Mouse (Mus musculus): Measurements from ENCODE around the gene Aatk. TPM values are rescaled to one million over a fixed set of nuclear protein-coding genes. Genes with fewer than 3 reads are reported as not detected.

Gene Aatk
- polyA plus RNA-seq, 1 experiment = not detected

DNA sequence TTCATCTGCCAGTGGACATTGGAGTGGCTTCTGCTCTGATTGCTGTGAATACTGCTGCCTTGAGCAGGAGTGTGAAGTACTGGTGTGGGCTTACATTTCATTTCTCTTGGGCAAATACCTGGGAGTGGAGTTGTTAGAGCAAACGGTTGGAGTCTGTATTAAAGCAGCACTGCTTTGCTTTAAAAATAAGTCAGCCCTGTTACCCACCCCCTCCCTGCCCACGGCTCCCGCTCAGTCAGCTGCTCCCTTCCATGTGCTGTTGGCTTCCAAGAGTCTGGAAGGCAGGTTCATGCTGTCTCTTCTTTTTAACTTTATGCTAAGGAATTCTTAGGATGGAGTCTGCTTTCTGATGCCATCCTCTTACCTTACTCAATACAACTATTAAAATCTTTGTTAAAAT, 85.5 kb downstream of the Aatk start:
- Histone ChIP-seq H3K36me3 (ENCODE audit: control insufficient read depth, insufficient read depth) (peaks cover 96% of the 10 kb centered on the region), H3K27me3 (ENCODE audit: control insufficient read depth, insufficient read depth, insufficient read length) (no peaks in the 10 kb centered on the region), H3K4me3 (ENCODE audit: insufficient read depth, poor library complexity, severe bottlenecking) (no peak overlapping the region), H3ac (ENCODE audit: control insufficient read depth, insufficient read length, low read depth) (no peak overlapping the region), H3K79me2 (ENCODE audit: control insufficient read depth, insufficient read depth) (peaks cover 94% of the 10 kb centered on the region), H3K79me3 (ENCODE audit: low read depth) (peaks cover 31% of the 10 kb centered on the region)
- TF ChIP-seq FOSL1 (IDR thresholded peaks at IDR 0.05; ENCODE audit: insufficient read depth, low read length, poor library complexity, severe bottlenecking) (no peak), CTCF (IDR thresholded peaks at IDR 0.05; ENCODE audit: control insufficient read depth, insufficient read depth, insufficient read length) (no peak), MYOD1 (IDR thresholded peaks at IDR 0.05; ENCODE audit: control insufficient read depth, insufficient read length, low read depth) (no peak), MYOG (IDR thresholded peaks at IDR 0.05; ENCODE audit: control insufficient read depth, extremely low read depth, insufficient read length) (no peak), USF1 (IDR thresholded peaks at IDR 0.05; ENCODE audit: low read depth) (no peak), MAX (IDR thresholded peaks at IDR 0.05) (no peak), CEBPB (IDR thresholded peaks at IDR 0.05; ENCODE audit: low read depth) (no peak)

- Histone ChIP-seq H3K36me3 (ENCODE audit: control insufficient read depth, insufficient read depth) (peaks cover 87% of the 10 kb centered on the region), H3K4me3 (ENCODE audit: insufficient read depth, poor library complexity, severe bottlenecking) (no peak overlapping the region), H3ac (ENCODE audit: control insufficient read depth, insufficient read length, low read depth) (no peak overlapping the region), H3K79me2 (ENCODE audit: control insufficient read depth, insufficient read depth) (peaks cover 94% of the 10 kb centered on the region), H3K79me3 (ENCODE audit: low read depth) (peaks cover 39% of the 10 kb centered on the region), H3K27me3 (ENCODE audit: control insufficient read depth, insufficient read depth, insufficient read length) (no peaks in the 10 kb centered on the region)
- TF ChIP-seq MYOG (IDR thresholded peaks at IDR 0.05; ENCODE audit: control insufficient read depth, extremely low read depth, insufficient read length) (no peak), MYOD1 (IDR thresholded peaks at IDR 0.05; ENCODE audit: control insufficient read depth, insufficient read length, low read depth) (no peak), CEBPB (IDR thresholded peaks at IDR 0.05; ENCODE audit: low read depth) (no peak), USF1 (IDR thresholded peaks at IDR 0.05; ENCODE audit: low read depth) (no peak), FOSL1 (IDR thresholded peaks at IDR 0.05; ENCODE audit: insufficient read depth, low read length, poor library complexity, severe bottlenecking) (no peak), CTCF (IDR thresholded peaks at IDR 0.05; ENCODE audit: control insufficient read depth, insufficient read depth, insufficient read length) (no peak), MAX (IDR thresholded peaks at IDR 0.05) (no peak)
These were observed 86.3 kb downstream of the Aatk start for GRCm38 (mm10) chr11:119960671-119961070.

- Histone ChIP-seq H3K27me3 (ENCODE audit: control insufficient read depth, insufficient read depth, insufficient read length) (no peaks in the 10 kb centered on the region), H3K79me2 (ENCODE audit: control insufficient read depth, insufficient read depth) (peaks cover 95% of the 10 kb centered on the region), H3K36me3 (ENCODE audit: control insufficient read depth, insufficient read depth) (peaks cover 78% of the 10 kb centered on the region), H3ac (ENCODE audit: control insufficient read depth, insufficient read length, low read depth) (no peak overlapping the region), H3K79me3 (ENCODE audit: low read depth) (peaks cover 49% of the 10 kb centered on the region), H3K4me3 (ENCODE audit: insufficient read depth, poor library complexity, severe bottlenecking) (no peak overlapping the region)
- TF ChIP-seq FOSL1 (IDR thresholded peaks at IDR 0.05; ENCODE audit: insufficient read depth, low read length, poor library complexity, severe bottlenecking) (no peak), CTCF (IDR thresholded peaks at IDR 0.05; ENCODE audit: control insufficient read depth, insufficient read depth, insufficient read length) (no peak), CEBPB (IDR thresholded peaks at IDR 0.05; ENCODE audit: low read depth) (no peak), USF1 (IDR thresholded peaks at IDR 0.05; ENCODE audit: low read depth) (no peak), MAX (IDR thresholded peaks at IDR 0.05) (no peak), MYOD1 (IDR thresholded peaks at IDR 0.05; ENCODE audit: control insufficient read depth, insufficient read length, low read depth) (no peak), MYOG (IDR thresholded peaks at IDR 0.05; ENCODE audit: control insufficient read depth, extremely low read depth, insufficient read length) (no peak)
These were observed 87.3 kb downstream of the Aatk start for GRCm38 (mm10) chr11:119959714-119960113.

DNA sequence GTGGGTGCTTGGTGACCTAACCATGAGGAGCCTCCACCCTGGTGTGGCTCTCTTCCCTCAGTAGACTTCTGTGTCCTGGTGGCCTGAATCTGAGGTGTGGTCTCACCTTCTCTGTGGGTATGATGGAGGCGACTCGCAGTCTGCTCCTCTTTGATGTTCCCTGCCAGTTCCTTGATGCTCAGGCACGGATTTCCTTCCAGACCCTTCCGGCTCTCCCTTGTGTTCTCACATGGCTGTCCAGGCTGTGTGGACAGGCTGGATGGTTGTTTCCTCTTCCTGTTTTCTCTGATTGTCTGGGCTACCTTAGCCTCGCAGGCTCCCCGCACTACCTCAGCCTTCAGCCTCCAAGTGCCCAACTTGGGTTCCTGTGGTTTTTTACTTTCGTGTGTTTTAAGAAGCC, 88.1 kb downstream of the Aatk start:
- Histone ChIP-seq H3K79me2 (ENCODE audit: control insufficient read depth, insufficient read depth) (peaks cover 95% of the 10 kb centered on the region), H3K79me3 (ENCODE audit: low read depth) (peaks cover 57% of the 10 kb centered on the region), H3ac (ENCODE audit: control insufficient read depth, insufficient read length, low read depth) (no peak overlapping the region), H3K36me3 (ENCODE audit: control insufficient read depth, insufficient read depth) (peaks cover 70% of the 10 kb centered on the region), H3K27me3 (ENCODE audit: control insufficient read depth, insufficient read depth, insufficient read length) (no peaks in the 10 kb centered on the region), H3K4me3 (ENCODE audit: insufficient read depth, poor library complexity, severe bottlenecking) (no peak overlapping the region)
- TF ChIP-seq FOSL1 (IDR thresholded peaks at IDR 0.05; ENCODE audit: insufficient read depth, low read length, poor library complexity, severe bottlenecking) (no peak), MYOG (IDR thresholded peaks at IDR 0.05; ENCODE audit: control insufficient read depth, extremely low read depth, insufficient read length) (no peak), MAX (IDR thresholded peaks at IDR 0.05) (no peak), CEBPB (IDR thresholded peaks at IDR 0.05; ENCODE audit: low read depth) (no peak), USF1 (IDR thresholded peaks at IDR 0.05; ENCODE audit: low read depth) (no peak), CTCF (IDR thresholded peaks at IDR 0.05; ENCODE audit: control insufficient read depth, insufficient read depth, insufficient read length) (no peak), MYOD1 (IDR thresholded peaks at IDR 0.05; ENCODE audit: control insufficient read depth, insufficient read length, low read depth) (no peak)

Small RNA genes lying within 50 kb of the gene (microRNA-seq; reads per million reads assigned to microRNA genes)
- gene Gm25948 (ENCODE audit: borderline microRNAs expressed) (not detected), gene Mir3065 (ENCODE audit: borderline microRNAs expressed) (not detected), gene Mir338 (ENCODE audit: borderline microRNAs expressed) (not detected)

Other genes with a start within 250 kb of the Aatk start
- gene Chmp6, start 133.7 kb downstream of the Aatk start, polyA plus RNA-seq (2012; fragmentation: generic; extraction: Trizol) = 64.9 TPM
- 41.5 TPM for gene Baiap2, start 104.4 kb downstream of the Aatk start, polyA plus RNA-seq (2012; fragmentation: generic; extraction: Trizol)
- gene Cep131, start 39.7 kb upstream of the Aatk start, polyA plus RNA-seq (2012; fragmentation: generic; extraction: Trizol) = 11.6 TPM
- 10.0 TPM for gene Tepsin, start 51.6 kb upstream of the Aatk start, polyA plus RNA-seq (2012; fragmentation: generic; extraction: Trizol)
- 59.0 TPM for gene Ndufaf8, start 51.8 kb upstream of the Aatk start, polyA plus RNA-seq (2012; fragmentation: generic; extraction: Trizol)
- 71.6 TPM for gene Slc38a10, start 104.2 kb upstream of the Aatk start, polyA plus RNA-seq (2012; fragmentation: generic; extraction: Trizol)
- gene Bahcc1, start 185.8 kb upstream of the Aatk start, polyA plus RNA-seq (2012; fragmentation: generic; extraction: Trizol) = 10.8 TPM